Mouse (Mus musculus) hindbrain, embryonic 12.5 days (tissue): ENCODE data around the gene Cdc34. TPM values are rescaled to one million over a fixed set of nuclear protein-coding genes. Genes with fewer than 3 reads are reported as not detected.
"Not testable (repeated sequence)": the region's sequence is repeated elsewhere in the genome, so short reads cannot be mapped to it uniquely, and the experiment has no call there.

Experiments used
- ATAC-seq: fragments of 200-750 bp; cut with Nextera tagmentation; 2 replicates; pipeline ENCODE4 v1.8.0; 2017; ENCODE audit warnings: moderate TSS enrichment; ENCODE audit not compliant: low FRiP score
- H3K27ac ChIP-seq: fragments of 300-500 bp; sonication (generic); 2 replicates; pipeline ENCODE4 v1.5.1; 2016; ENCODE audit warnings: mild to moderate bottlenecking
- H3K27me3 ChIP-seq: fragments of 300-500 bp; sonication (generic); 2 replicates; pipeline ENCODE4 v1.6.1; 2016; ENCODE audit warnings: mild to moderate bottlenecking
- H3K36me3 ChIP-seq: fragments of 300-500 bp; sonication (generic); 2 replicates; pipeline ENCODE4 v1.6.1; 2016; ENCODE audit warnings: mild to moderate bottlenecking
- H3K4me1 ChIP-seq: fragments of 300-500 bp; sonication (generic); 2 replicates; pipeline ENCODE4 v1.6.1; 2016
- H3K4me2 ChIP-seq: fragments of 300-500 bp; sonication (generic); replicated peaks from 2 replicates; pipeline ENCODE4 v1.6.1; 2016; ENCODE audit warnings: mild to moderate bottlenecking
- H3K4me3 ChIP-seq: fragments of 300-500 bp; sonication (generic); 2 replicates; pipeline ENCODE4 v1.5.1; 2016; ENCODE audit warnings: mild to moderate bottlenecking
- H3K9ac ChIP-seq: fragments of 300-500 bp; sonication (generic); 2 replicates; pipeline ENCODE4 v1.6.1; 2016; ENCODE audit warnings: mild to moderate bottlenecking, moderate library complexity
- H3K9me3 ChIP-seq: fragments of 300-500 bp; sonication (generic); replicated peaks from 2 replicates; pipeline ENCODE4 v1.6.1; 2016; ENCODE audit warnings: mild to moderate bottlenecking
- WGBS: fragments of 180-500 bp; shearing (Covaris S2); methylation state at CpG from one replicate; pipeline ENCODE4 v1.1.7; 2016; 5-methylcytosine and 5-hydroxymethylcytosine counted together
- polyA plus RNA-seq: library from polyadenylated mRNA; unstranded; fragments of >200 nt; fragmentation: Nextera tagmentation; extraction: Ambion mirVana; gene quantifications from 2 replicates; pipeline ENCODE4 v1.2.1, GENCODE M21; 2016

The Cdc34 gene
- polyA plus RNA-seq, 1 experiment from 2014 or later, result 121 TPM

- Histone ChIP-seq H3K27ac (no peak overlapping the region), H3K4me2 (no peak overlapping the region), H3K9me3 (peaks cover 9% of the 10 kb centered on the region; the same call in 1 of the 2 replicates), H3K36me3 (peaks cover 52% of the 10 kb centered on the region), H3K9ac (no peak overlapping the region), H3K4me1 (peaks cover 2% of the 10 kb centered on the region), H3K27me3 (no peaks in the 10 kb centered on the region), H3K4me3 (no peak overlapping the region)
- 92% methylated on average over 3 of the region's 3 CpGs for WGBS
- no peak for ATAC-seq
Observed at GRCm38 (mm10) chr10:79689178-79689577, 7.2 kb downstream of the Cdc34 start.

- Histone ChIP-seq H3K27ac (no peak overlapping the region), H3K36me3 (peaks cover 23% of the 10 kb centered on the region), H3K4me1 (0 out of 2 replicates have a peak, but pooled peaks cover 2% of the 10 kb centered on the region), H3K27me3 (no peaks in the 10 kb centered on the region), H3K9ac (no peak overlapping the region), H3K4me2 (no peak overlapping the region), H3K4me3 (no peak overlapping the region), H3K9me3 (peaks cover 9% of the 10 kb centered on the region; the same call in 1 of the 2 replicates)
- WGBS, result 100% methylated on average over 2 of the region's 2 CpGs
- no peak for ATAC-seq
Observed at GRCm38 (mm10) chr10:79691986-79692548, 10.1 kb downstream of the Cdc34 start.

- Histone ChIP-seq H3K4me2 (no peak overlapping the region), H3K4me1 (0 out of 2 replicates have a peak, but pooled peaks cover 2% of the 10 kb centered on the region), H3K9ac (no peak overlapping the region), H3K27ac (no peak overlapping the region), H3K9me3 (peaks cover 9% of the 10 kb centered on the region; the same call in 1 of the 2 replicates), H3K27me3 (no peaks in the 10 kb centered on the region), H3K36me3 (peaks cover 6% of the 10 kb centered on the region), H3K4me3 (no peak overlapping the region)
- no peak for ATAC-seq
- WGBS, result 80% methylated on average over 12 of the region's 12 CpGs
Observed at GRCm38 (mm10) chr10:79693580-79694378, 11.8 kb downstream of the Cdc34 start.

GRCm38 (mm10) chr10:79694379-79694655 is 12.3 kb downstream of the Cdc34 start:
- Histone ChIP-seq H3K4me3 (no peak overlapping the region), H3K9ac (no peak overlapping the region), H3K4me2 (no peak overlapping the region), H3K27ac (no peak overlapping the region), H3K9me3 (peaks cover 9% of the 10 kb centered on the region; the same call in 1 of the 2 replicates), H3K36me3 (peaks cover under 1% of the 10 kb centered on the region), H3K27me3 (no peaks in the 10 kb centered on the region), H3K4me1 (0 out of 2 replicates have a peak, but pooled peaks cover 2% of the 10 kb centered on the region)
- ATAC-seq, result no peak
- WGBS, result 85% methylated on average over 6 of the region's 6 CpGs

- 0 out of 2 replicates have a peak overlapping the region, but pooled peaks have one; percentile 27 for H3K9ac ChIP-seq
- H3K27ac ChIP-seq, result peak overlapping the region; percentile 46
- no peak overlapping the region for H3K4me3 ChIP-seq
- H3K9me3 ChIP-seq, result peaks cover 9% of the 10 kb centered on the region; the same call in 1 of the 2 replicates
- H3K27me3 ChIP-seq, result no peaks in the 10 kb centered on the region
- H3K36me3 ChIP-seq, result no peaks in the 10 kb centered on the region
- WGBS, result 65% methylated on average over 13 of the region's 13 CpGs
- 0 out of 2 replicates have a peak, but pooled peaks cover 2% of the 10 kb centered on the region for H3K4me1 ChIP-seq
- H3K4me2 ChIP-seq, result no peak overlapping the region
- peak; percentile 35; the same call in 1 of the 2 replicates for ATAC-seq
Observed at GRCm38 (mm10) chr10:79695231-79696128, 13.5 kb downstream of the Cdc34 start.

- no peak overlapping the region for H3K4me3 ChIP-seq
- H3K27me3 ChIP-seq, result no peaks in the 10 kb centered on the region
- peaks cover 9% of the 10 kb centered on the region; the same call in 1 of the 2 replicates for H3K9me3 ChIP-seq
- peak overlapping the region; percentile 48 for H3K27ac ChIP-seq
- H3K4me1 ChIP-seq, result 0 out of 2 replicates have a peak, but pooled peaks cover 2% of the 10 kb centered on the region
- no peak for ATAC-seq
- H3K36me3 ChIP-seq, result no peaks in the 10 kb centered on the region
- 56% methylated on average over 9 of the region's 9 CpGs for WGBS
- 0 out of 2 replicates have a peak overlapping the region, but pooled peaks have one; percentile 27 for H3K9ac ChIP-seq
- H3K4me2 ChIP-seq, result no peak overlapping the region
Observed at GRCm38 (mm10) chr10:79696129-79696651, 14.2 kb downstream of the Cdc34 start.

GRCm38 (mm10) chr10:79697916-79698315 is 15.9 kb downstream of the Cdc34 start:
- no peaks in the 10 kb centered on the region for H3K9me3 ChIP-seq
- no peak overlapping the region for H3K27ac ChIP-seq
- H3K4me1 ChIP-seq, result 0 out of 2 replicates have a peak, but pooled peaks cover 2% of the 10 kb centered on the region
- H3K36me3 ChIP-seq, result no peaks in the 10 kb centered on the region
- no peak overlapping the region for H3K4me2 ChIP-seq
- H3K27me3 ChIP-seq, result no peaks in the 10 kb centered on the region
- WGBS, result 82% methylated on average over 6 of the region's 6 CpGs
- no peak overlapping the region for H3K9ac ChIP-seq
- no peak overlapping the region for H3K4me3 ChIP-seq
- ATAC-seq, result no peak

- Histone ChIP-seq H3K36me3 (no peaks in the 10 kb centered on the region), H3K27me3 (no peaks in the 10 kb centered on the region), H3K4me1 (0 out of 2 replicates have a peak, but pooled peaks cover 2% of the 10 kb centered on the region), H3K4me2 (no peak overlapping the region), H3K9ac (no peak overlapping the region), H3K4me3 (no peak overlapping the region), H3K27ac (no peak overlapping the region), H3K9me3 (no peaks in the 10 kb centered on the region)
- ATAC-seq, result no peak
- whole genome bisulfite sequencing, result 90% methylated on average over 6 of the region's 6 CpGs
Observed at GRCm38 (mm10) chr10:79698459-79698858, 16.5 kb downstream of the Cdc34 start.

GRCm38 (mm10) chr10:79700676-79701075 is 18.7 kb downstream of the Cdc34 start:
- Histone ChIP-seq H3K4me2 (no peak overlapping the region), H3K9me3 (no peaks in the 10 kb centered on the region), H3K9ac (peak overlapping the region; percentile 10; the same call in 1 of the 2 replicates), H3K36me3 (no peaks in the 10 kb centered on the region), H3K4me3 (no peak overlapping the region), H3K27ac (no peak overlapping the region), H3K27me3 (no peaks in the 10 kb centered on the region), H3K4me1 (peaks cover 12% of the 10 kb centered on the region)
- ATAC-seq, result no peak
- 50% methylated on average over 7 of the region's 7 CpGs for WGBS

- 48% methylated on average over 10 of the region's 10 CpGs for WGBS
- 0 out of 2 replicates have a peak, but pooled peaks cover 6% of the 10 kb centered on the region for H3K36me3 ChIP-seq
- no peak overlapping the region for H3K9ac ChIP-seq
- no peak overlapping the region for H3K4me3 ChIP-seq
- H3K9me3 ChIP-seq, result no peaks in the 10 kb centered on the region
- no peak for ATAC-seq
- no peak overlapping the region for H3K27ac ChIP-seq
- no peaks in the 10 kb centered on the region for H3K27me3 ChIP-seq
- peaks cover 19% of the 10 kb centered on the region for H3K4me1 ChIP-seq
- H3K4me2 ChIP-seq, result no peak overlapping the region
Observed at GRCm38 (mm10) chr10:79701443-79702129, 19.6 kb downstream of the Cdc34 start.

GRCm38 (mm10) chr10:79702970-79703369 is 21.0 kb downstream of the Cdc34 start:
- H3K27ac ChIP-seq, ATAC-seq, H3K4me2 ChIP-seq, H3K4me3 ChIP-seq, H3K27me3 ChIP-seq, H3K36me3 ChIP-seq, H3K9ac ChIP-seq, H3K9me3 ChIP-seq: not testable (repeated sequence)
- peaks cover 32% of the 10 kb centered on the region for H3K4me1 ChIP-seq
- 91% methylated on average over 4 of the region's 4 CpGs for WGBS
